Mouse (Mus musculus) adrenal gland, postnatal 36 days (tissue): Measurements from ENCODE around the gene Psmd12. TPM values are rescaled to one million over a fixed set of nuclear protein-coding genes. Genes with fewer than 3 reads are reported as not detected.

ENCODE experiments used
- DNase-seq, 2 experiments: peaks; one replicate each; pipeline ENCODE4 v3.0.0; 2021; ENCODE audit warnings: mixed read lengths in 1 of 2
- long read RNA-seq, 2 experiments: library from polyadenylated mRNA; stranded (forward); transcript quantifications; one replicate each; pipeline ENCODE4 v2.0.0; 2021; ENCODE audit warnings: borderline sequencing depth in 2 of 2
- total RNA-seq, 2 experiments: library from RNA; stranded (reverse); gene quantifications; 2 replicates each; pipeline ENCODE4 v1.2.3; 2021

The Psmd12 gene
- 10 to 100 TPM; 98.2 to 99.1 TPM for total RNA-seq
- long read RNA-seq, experiment 1, transcript Psmd12-201 (11 exons, 1,904 nt): major isoform, 242 of 256 reads
- long read RNA-seq, experiment 1, partial matches to known transcripts: 7 of 256 reads
- long read RNA-seq, experiment 1, other reads (novel, unspliced or antisense): 7 of 256 reads
- long read RNA-seq, experiment 2, transcript Psmd12-201 (11 exons, 1,904 nt): major isoform, 62 of 66 reads
- long read RNA-seq, experiment 2, partial matches to known transcripts: 1 of 66 reads
- long read RNA-seq, experiment 2, other reads (novel, unspliced or antisense): 3 of 66 reads

DNA sequence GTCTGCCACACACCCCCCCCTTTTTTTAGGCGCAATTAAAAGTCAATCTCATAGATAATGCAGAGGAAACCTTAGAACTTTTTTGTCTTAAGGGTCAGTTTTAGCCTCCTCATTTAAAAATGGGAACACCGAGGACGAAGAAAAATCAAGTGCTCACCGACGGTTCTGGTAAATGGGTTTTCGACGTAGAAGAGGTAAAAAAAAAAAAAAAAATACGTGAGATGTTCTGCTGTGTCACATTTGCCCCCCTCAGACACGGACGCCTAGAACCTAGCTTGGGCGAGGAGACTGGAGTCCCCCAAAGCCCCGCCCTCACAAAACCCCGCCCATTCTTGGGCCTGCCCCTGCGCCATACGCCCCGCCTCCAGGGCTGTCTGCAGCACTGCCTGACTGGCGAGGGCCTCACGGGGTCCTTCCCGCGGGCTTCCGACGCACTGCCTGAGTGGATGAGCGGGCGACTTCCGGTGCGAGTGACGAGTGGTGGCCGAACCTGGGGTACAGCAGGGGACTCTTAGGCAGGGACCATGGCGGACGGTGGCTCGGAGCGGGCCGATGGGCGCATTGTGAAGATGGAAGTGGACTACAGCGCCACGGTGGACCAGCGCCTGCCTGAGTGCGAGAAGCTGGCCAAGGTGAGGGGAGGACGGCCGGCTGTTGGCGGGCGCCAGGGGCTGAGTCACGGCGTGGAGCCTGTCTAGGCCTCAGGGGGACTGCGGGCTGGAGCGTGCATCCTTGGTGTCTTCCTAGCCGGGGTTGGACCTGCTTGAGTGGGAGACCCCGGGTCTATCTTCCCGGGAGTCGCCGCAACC, at the start of gene Psmd12:
Gene Psmd12 (plus strand): TSS at position 432 of the 809 bp plus-strand sequence.
- DNase-seq: peak; percentile 97 to 98

DNA sequence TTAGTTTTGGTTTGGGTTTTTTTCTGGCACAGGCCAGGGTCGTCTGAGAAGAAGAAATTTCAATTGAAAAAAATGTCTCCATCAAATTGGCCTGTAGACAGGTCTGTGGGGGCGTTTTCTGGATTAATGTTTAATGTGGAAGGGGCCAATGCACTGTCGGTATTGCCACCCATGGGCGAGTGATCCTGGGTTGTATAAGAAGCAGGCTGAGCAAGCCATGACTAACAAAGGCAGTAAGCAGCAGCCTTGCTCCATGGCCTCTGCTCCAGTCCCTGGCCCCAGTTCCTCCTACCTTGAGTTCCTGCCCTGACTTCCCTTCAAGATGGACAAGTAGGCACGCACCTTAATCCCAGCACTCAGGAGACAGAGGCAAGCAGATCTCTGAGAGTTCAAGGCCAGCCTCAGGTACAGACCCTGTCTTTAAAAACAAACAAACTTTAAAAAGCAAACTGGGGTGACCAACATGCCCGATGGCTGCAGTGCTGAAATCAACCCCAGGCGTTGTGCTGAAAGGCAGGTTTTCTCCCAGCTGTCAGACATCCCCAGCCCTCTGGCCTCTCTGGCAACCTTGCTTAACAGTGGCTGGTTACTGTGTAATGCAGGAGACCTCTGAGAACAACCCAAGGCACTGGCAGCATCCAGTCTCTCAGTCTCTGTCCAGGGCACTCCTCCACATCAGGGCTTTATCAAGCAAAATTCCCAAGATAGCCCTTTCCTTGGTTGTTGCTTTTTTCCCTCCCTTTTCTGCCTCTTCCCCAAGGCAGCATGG, 47.9 kb upstream of the Psmd12 start:
- no peak for DNase-seq

GRCm38 (mm10) chr11:107435776-107436449, 43.4 kb upstream of the Psmd12 start:
- DNase-seq: no peak

GRCm38 (mm10) chr11:107437723-107438122, 41.6 kb upstream of the Psmd12 start:
- DNase-seq: peak in 1 of 2 experiments; percentile 27

GRCm38 (mm10) chr11:107438140-107438539, 41.1 kb upstream of the Psmd12 start:
- no peak for DNase-seq

DNA sequence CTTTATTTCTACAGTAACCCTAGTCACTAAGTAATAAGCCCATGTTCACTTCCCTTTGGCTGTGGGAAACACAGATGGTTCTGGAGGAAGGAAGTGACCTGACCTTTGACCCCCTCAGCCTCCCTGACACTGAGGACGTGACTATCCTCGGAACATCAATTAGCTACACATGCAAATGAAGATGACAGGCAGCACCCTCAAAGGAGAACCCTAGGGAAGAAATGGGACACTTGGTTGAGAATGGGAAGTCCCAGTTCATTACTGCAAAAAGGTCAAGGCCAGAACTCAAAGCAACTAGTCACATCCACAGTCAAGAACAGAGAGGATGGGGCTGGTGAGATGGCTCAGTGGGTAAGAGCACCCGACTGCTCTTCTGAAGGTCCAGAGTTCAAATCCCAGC, 38.2 kb upstream of the Psmd12 start:
- DNase-seq: no peak

GRCm38 (mm10) chr11:107443121-107444095, 35.9 kb upstream of the Psmd12 start:
- DNase-seq: no peak

DNA sequence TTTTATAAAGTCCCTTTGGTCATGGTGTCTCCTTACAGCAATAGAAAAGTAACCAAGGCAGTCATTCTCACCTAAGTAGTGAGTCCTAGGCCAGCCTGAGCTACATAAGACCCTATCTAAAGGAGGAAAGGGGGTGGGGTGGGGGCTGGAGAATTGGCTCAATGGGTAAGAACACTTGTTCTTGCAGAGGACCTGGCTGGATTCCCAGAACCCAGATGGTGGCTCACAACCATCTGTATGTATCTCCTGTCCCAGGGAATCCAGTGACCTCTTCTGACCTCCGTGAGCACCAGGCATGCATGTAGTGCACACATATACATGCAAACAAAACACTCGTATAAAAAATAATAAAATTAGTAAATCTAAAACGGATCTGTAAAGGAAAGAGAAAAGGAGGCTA, 33.6 kb upstream of the Psmd12 start:
- no peak for DNase-seq

DNA sequence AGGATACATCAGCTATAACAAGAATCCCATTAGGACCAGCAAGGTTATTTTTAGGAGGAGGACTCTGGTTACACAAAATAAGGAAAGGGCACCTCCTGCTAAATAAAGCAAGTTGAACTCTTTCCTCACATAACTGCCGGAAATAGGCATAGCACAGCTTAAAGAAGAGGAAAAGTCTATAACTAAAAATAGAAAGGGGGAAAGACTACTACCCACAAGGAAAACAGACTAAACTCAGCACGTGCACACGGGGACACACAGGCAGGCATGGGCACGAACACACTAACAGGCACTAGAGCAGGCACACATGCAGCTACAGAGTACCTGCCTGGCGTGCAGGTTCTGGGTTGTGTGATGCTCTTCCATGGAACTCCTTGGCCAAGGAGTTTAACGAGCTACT, 32.6 kb upstream of the Psmd12 start:
- DNase-seq: no peak

DNA sequence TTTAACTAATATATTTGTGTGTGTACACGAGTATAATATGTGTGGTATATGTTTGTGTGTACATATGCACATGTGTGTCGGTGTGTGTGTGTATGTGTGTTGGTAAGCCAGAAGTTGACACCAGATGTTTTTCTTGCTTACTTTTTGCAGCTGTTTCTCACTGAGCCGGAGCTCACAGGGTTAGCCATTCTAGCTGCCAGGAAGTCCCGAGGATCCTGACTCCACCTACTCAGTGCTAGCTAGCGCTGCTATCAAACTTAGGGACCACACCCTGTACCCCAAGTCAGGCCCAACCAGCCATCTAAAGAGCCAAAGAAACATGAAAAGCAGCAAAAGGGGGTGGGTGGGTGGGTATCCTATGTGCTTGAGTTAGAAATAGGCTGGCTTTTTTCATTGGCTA, 31.9 kb upstream of the Psmd12 start:
- DNase-seq: no peak

DNA sequence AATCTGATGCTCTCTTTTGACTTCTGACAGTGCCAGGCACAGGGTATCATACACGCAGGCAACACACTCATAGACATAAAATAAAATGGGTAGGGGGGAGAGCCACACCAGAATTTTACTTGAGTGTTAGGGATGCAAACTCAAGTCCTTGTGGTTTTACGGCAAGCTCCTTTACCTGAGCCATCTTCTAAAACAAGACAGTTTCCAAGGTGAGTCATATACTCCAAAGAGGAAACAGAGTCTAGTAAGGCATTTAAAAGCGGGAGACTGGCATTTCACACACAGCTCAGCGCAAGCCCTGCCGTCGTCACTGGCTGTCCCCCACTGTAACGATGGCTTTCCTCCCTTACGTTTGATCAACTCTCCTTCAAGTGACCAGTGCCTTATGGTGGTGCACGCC, 31.4 kb upstream of the Psmd12 start:
- DNase-seq: no peak

DNA sequence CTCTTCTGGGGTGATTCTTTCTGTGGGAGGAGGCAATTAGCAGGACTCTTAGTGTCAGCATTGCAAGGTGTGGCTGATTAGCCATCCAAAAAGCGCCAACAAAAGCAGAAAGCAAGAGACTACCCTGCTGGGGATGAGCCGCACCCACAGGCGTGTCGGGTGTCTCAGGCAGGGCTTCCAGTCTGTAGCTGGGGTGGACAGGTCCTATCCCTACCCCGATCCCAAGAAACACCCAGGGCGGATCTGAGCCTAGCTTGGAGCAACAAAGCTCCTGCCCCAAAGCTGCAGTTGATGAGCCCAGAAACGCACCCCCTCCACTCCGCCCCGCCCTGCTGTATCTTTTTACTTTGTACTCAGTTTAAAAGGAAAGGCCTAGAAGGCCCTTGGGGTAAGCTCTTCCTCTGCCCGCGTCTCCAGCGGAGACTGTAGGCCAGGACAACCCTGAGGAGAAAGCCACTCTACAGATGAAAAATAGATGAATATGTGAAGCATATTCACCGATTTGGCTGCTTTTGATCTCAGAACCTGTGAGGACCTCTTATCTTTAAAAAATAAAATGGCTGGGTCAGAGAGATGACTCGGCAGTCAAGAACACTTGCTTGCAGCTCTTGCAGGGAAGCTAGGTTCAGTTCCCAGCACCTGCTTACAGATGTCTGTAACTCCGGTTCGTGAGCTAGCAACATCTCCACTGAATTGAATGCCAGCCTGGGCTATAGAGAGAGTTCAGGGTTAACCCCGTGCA, 29.9 kb upstream of the Psmd12 start:
- DNase-seq: no peak

- DNase-seq: no peak
Observed at GRCm38 (mm10) chr11:107450097-107450496, 29.2 kb upstream of the Psmd12 start.

DNA sequence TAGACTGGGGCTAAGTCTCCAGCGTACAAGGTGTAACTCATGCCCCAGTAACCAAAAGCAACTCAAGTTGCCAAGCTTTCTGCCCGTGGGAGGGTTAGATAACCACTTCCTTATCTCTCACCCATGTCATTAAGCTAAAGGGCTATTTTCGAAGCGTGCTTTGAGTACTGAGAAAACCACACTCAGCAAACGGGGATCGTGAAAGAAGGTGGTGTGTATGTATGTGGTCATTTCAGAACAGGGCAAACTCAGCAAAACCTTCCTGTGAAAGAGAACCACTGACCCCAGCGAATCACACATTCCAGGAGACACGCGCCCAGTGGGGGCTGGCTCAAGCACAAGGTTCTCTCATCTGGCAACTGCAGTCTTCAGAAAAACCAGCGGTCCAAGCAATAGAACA, 28.2 kb upstream of the Psmd12 start:
- peak in 1 of 2 experiments; percentile 16 for DNase-seq

DNA sequence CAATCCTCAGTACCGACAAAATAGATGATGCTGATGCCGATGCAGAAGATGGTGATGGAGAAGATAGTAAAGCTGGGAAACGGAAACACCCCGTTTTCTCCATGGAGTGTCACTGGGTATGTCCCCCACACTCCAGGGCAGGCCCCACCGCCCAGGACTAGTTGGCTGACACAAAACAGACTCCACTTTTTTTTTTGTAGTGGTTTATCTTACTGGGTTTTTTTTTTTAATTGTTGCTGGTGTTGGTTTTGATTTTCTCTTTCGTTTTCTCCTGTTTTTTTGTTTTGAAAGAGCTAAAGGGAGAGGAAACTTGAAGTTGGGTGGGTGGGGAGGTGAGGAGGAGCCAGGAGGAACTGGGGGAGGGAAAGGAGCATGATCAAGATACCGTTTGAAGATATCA, 27.2 kb upstream of the Psmd12 start:
- DNase-seq: no peak

- no peak for DNase-seq
Observed at GRCm38 (mm10) chr11:107454546-107455462, 24.5 kb upstream of the Psmd12 start.

- DNase-seq: no peak
Observed at GRCm38 (mm10) chr11:107457282-107457681, 22.0 kb upstream of the Psmd12 start.

DNA sequence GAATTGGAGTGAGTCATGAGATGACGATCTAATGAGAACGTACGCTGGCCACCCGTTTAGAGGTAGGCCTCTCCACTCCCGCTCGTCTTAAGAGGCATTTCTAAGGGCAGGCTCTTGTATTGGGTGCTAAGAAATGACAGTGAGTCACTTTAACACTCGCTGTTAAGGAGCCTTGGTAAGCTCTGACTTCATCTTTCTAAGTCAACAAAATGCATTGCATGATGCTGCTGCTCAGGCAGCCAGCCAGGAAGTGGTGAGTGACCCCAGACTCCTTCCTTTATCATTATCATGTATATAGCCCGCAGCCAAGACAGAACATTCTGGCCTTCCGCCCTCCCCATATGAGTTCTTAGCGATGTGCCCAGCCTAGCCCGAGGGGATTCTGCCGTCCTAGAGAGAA, 21.0 kb upstream of the Psmd12 start:
- DNase-seq: no peak

DNA sequence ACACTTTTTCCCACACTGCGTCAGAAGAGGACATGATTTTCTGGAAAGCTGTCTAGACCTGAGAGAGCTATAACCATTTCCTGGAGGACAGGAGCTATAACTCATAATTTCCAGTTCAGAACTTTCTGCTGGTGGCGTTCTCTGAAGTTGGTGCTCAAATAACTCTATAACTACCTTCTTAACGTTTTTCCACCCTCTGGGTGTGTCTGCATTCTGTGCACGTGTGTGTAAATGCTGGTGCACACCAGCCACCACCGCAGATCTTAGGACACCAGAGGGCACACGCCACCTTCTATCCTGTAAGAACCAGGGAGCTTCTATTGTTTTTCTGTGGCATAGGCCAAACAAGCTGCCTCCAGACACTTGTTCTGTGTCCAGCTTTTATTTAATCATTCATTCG, 20.3 kb upstream of the Psmd12 start:
- DNase-seq: no peak
